Mouse (Mus musculus) ES-E14 (cell line): ENCODE measurements around the gene Ces4a.

Source experiments
- CHD2 ChIP-seq: IDR thresholded peaks from 2 replicates; pipeline ENCODE4 v1.6.1; 2014; ENCODE audit warnings: mild to moderate bottlenecking, low read depth, low read length, inconsistent platforms
- HCFC1 ChIP-seq: IDR thresholded peaks from 2 replicates; pipeline ENCODE4 v1.6.1; 2012; ENCODE audit warnings: low read length, inconsistent platforms, borderline replicate concordance; ENCODE audit not compliant: insufficient read depth
- MAFK ChIP-seq: IDR thresholded peaks from 2 replicates; pipeline ENCODE4 v1.6.1; 2014; ENCODE audit warnings: mild to moderate bottlenecking, low read depth, low read length, inconsistent platforms; ENCODE audit not compliant: insufficient read depth
- ZC3H11A ChIP-seq: IDR thresholded peaks from 2 replicates; pipeline ENCODE4 v1.6.1; 2012; ENCODE audit warnings: low read depth, mild to moderate bottlenecking, inconsistent platforms, low read length, borderline replicate concordance
- ZNF384 ChIP-seq: IDR thresholded peaks from 2 replicates; pipeline ENCODE4 v1.6.1; 2012; ENCODE audit warnings: low read depth, low read length, inconsistent platforms

DNA sequence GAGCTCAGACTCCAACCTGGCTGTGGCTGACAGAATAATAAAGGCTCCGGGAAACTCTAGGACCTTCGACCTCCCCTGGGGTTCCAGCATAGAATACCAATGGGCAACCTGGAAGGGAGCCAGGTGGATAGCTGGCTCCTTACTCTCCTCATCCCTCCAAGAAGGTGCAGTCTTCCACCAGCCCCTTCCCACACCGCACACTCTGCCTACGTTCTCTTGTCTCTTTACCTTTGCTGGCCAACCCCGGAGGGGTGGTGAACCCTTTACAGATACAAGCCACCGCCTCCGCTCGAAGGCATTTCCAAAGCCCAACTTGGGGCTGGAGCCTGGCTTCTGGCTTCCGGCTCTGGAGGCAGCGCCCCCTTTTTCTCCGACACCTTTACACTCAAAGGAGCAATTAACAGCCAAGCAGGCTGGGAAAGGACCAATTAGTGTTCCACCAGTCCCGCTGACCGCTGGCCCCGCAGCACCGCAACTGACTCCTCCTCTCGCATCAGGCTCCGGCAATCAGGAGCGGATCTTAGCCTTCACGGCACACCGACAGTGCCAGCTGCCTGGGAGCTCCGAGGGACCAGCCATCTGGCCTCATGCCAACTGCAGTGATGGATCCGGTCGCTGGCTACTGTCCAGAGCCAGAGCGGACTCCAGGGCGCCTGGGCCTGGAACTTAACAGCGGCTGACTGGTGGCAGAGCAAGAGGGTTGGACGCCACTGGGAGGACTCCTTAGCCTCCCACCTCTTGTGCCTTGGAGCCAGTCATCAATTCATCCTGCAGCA lies 21.2 kb downstream of the Ces4a start:
- TF ChIP-seq ZC3H11A = no peak
- TF ChIP-seq MAFK = no peak
- TF ChIP-seq CHD2 = no peak
- no peak for TF ChIP-seq ZNF384
- TF ChIP-seq HCFC1 = no peak
